Mouse (Mus musculus): ENCODE results near the gene Rasgrp3. TPM values are rescaled to one million over a fixed set of nuclear protein-coding genes. Genes with fewer than 3 reads are reported as not detected.
"Not testable (repeated sequence)": the region's sequence is repeated elsewhere in the genome, so short reads cannot be mapped to it uniquely, and the experiment has no call there.

Gene Rasgrp3
- polyA plus RNA-seq, 1 experiment from 2014 or later, result 11.4 TPM

- WGBS, result 75% methylated on average over 6 of the region's 6 CpGs
- Histone ChIP-seq H3K4me1 (ENCODE audit: control insufficient read depth, insufficient read depth, low read length) (no peaks in the 10 kb centered on the region), H3K4me2 (ENCODE audit: low read depth, low read length) (no peak overlapping the region), H3K27ac (replicated peaks; ENCODE audit: low read depth, low read length) (no peak overlapping the region), H3K9me3 (replicated peaks; ENCODE audit: control insufficient read depth, low read length) (no peaks in the 10 kb centered on the region), H3K36me3 (replicated peaks; ENCODE audit: control insufficient read depth, insufficient read depth, low read depth, low read length) (no peaks in the 10 kb centered on the region), H3K27me3 (ENCODE audit: control insufficient read depth, insufficient read depth, low read length) (no peaks in the 10 kb centered on the region), H3K4me3 (ENCODE audit: low read depth, low read length) (no peak overlapping the region), H3K9ac (replicated peaks; ENCODE audit: low read length) (no peak overlapping the region)
- no peak for ATAC-seq (replicated peaks; ENCODE audit: insufficient number of reproducible peaks, low FRiP score, low TSS enrichment, low read depth)
- DNase-seq (ENCODE audit: low spot score), result no peak
Measured at GRCm38 (mm10) chr17:75443064-75443621, 7.4 kb downstream of the Rasgrp3 start.

- no peaks in the 10 kb centered on the region for H3K27me3 ChIP-seq (ENCODE audit: control insufficient read depth, insufficient read depth, low read length)
- H3K27ac ChIP-seq (replicated peaks; ENCODE audit: low read depth, low read length), result no peak overlapping the region
- H3K4me1 ChIP-seq (ENCODE audit: control insufficient read depth, insufficient read depth, low read length), result no peaks in the 10 kb centered on the region
- ATAC-seq (replicated peaks; ENCODE audit: insufficient number of reproducible peaks, low FRiP score, low TSS enrichment, low read depth) (no peak), DNase-seq (ENCODE audit: low spot score) (no peak)
- H3K4me3 ChIP-seq (ENCODE audit: low read depth, low read length), result no peak overlapping the region
- no peaks in the 10 kb centered on the region for H3K9me3 ChIP-seq (replicated peaks; ENCODE audit: control insufficient read depth, low read length)
- H3K36me3 ChIP-seq (replicated peaks; ENCODE audit: control insufficient read depth, insufficient read depth, low read depth, low read length), result no peaks in the 10 kb centered on the region
- no peak overlapping the region for H3K9ac ChIP-seq (replicated peaks; ENCODE audit: low read length)
- WGBS, result 93% methylated on average over 3 of the region's 3 CpGs
- H3K4me2 ChIP-seq (ENCODE audit: low read depth, low read length), result no peak overlapping the region
Measured at GRCm38 (mm10) chr17:75448257-75448656, 12.6 kb downstream of the Rasgrp3 start.

- 75% methylated on average over 1 of the region's 1 CpGs for WGBS
- H3K27ac ChIP-seq (replicated peaks; ENCODE audit: low read depth, low read length), result no peak overlapping the region
- H3K4me1 ChIP-seq (ENCODE audit: control insufficient read depth, insufficient read depth, low read length), result no peaks in the 10 kb centered on the region
- H3K36me3 ChIP-seq (replicated peaks; ENCODE audit: control insufficient read depth, insufficient read depth, low read depth, low read length), result no peaks in the 10 kb centered on the region
- no peak overlapping the region for H3K4me3 ChIP-seq (ENCODE audit: low read depth, low read length)
- no peaks in the 10 kb centered on the region for H3K9me3 ChIP-seq (replicated peaks; ENCODE audit: control insufficient read depth, low read length)
- H3K9ac ChIP-seq (replicated peaks; ENCODE audit: low read length), result no peak overlapping the region
- no peaks in the 10 kb centered on the region for H3K27me3 ChIP-seq (ENCODE audit: control insufficient read depth, insufficient read depth, low read length)
- no peak for DNase-seq (ENCODE audit: low spot score)
- no peak overlapping the region for H3K4me2 ChIP-seq (ENCODE audit: low read depth, low read length)
- ATAC-seq (replicated peaks; ENCODE audit: insufficient number of reproducible peaks, low FRiP score, low TSS enrichment, low read depth), result no peak
Measured at GRCm38 (mm10) chr17:75449022-75449421, 13.3 kb downstream of the Rasgrp3 start.

- Histone ChIP-seq H3K36me3 (replicated peaks; ENCODE audit: control insufficient read depth, insufficient read depth, low read depth, low read length) (no peaks in the 10 kb centered on the region), H3K4me3 (ENCODE audit: low read depth, low read length) (no peak overlapping the region), H3K4me2 (ENCODE audit: low read depth, low read length) (no peak overlapping the region), H3K4me1 (ENCODE audit: control insufficient read depth, insufficient read depth, low read length) (no peaks in the 10 kb centered on the region), H3K9ac (replicated peaks; ENCODE audit: low read length) (no peak overlapping the region), H3K9me3 (replicated peaks; ENCODE audit: control insufficient read depth, low read length) (no peaks in the 10 kb centered on the region), H3K27ac (replicated peaks; ENCODE audit: low read depth, low read length) (no peak overlapping the region), H3K27me3 (ENCODE audit: control insufficient read depth, insufficient read depth, low read length) (no peaks in the 10 kb centered on the region)
- ATAC-seq (replicated peaks; ENCODE audit: insufficient number of reproducible peaks, low FRiP score, low TSS enrichment, low read depth) (no peak), DNase-seq (ENCODE audit: low spot score) (peak; percentile 28)
- 73% methylated on average over 4 of the region's 4 CpGs for WGBS
Measured at GRCm38 (mm10) chr17:75452313-75452712, 16.6 kb downstream of the Rasgrp3 start.

- Histone ChIP-seq H3K4me1 (ENCODE audit: control insufficient read depth, insufficient read depth, low read length) (no peaks in the 10 kb centered on the region), H3K27ac (replicated peaks; ENCODE audit: low read depth, low read length) (no peak overlapping the region), H3K4me3 (ENCODE audit: low read depth, low read length) (no peak overlapping the region), H3K36me3 (replicated peaks; ENCODE audit: control insufficient read depth, insufficient read depth, low read depth, low read length) (no peaks in the 10 kb centered on the region), H3K9me3 (replicated peaks; ENCODE audit: control insufficient read depth, low read length) (no peaks in the 10 kb centered on the region), H3K27me3 (ENCODE audit: control insufficient read depth, insufficient read depth, low read length) (no peaks in the 10 kb centered on the region), H3K9ac (replicated peaks; ENCODE audit: low read length) (no peak overlapping the region), H3K4me2 (ENCODE audit: low read depth, low read length) (no peak overlapping the region)
- ATAC-seq (replicated peaks; ENCODE audit: insufficient number of reproducible peaks, low FRiP score, low TSS enrichment, low read depth) (no peak), DNase-seq (ENCODE audit: low spot score) (no peak)
Measured at GRCm38 (mm10) chr17:75453639-75454038, 17.9 kb downstream of the Rasgrp3 start.

GRCm38 (mm10) chr17:75456096-75456495 is 20.4 kb downstream of the Rasgrp3 start:
- not testable (repeated sequence) for ATAC-seq (replicated peaks; ENCODE audit: insufficient number of reproducible peaks, low FRiP score, low TSS enrichment, low read depth); H3K4me2 ChIP-seq (ENCODE audit: low read depth, low read length); H3K9ac ChIP-seq (replicated peaks; ENCODE audit: low read length); H3K27ac ChIP-seq (replicated peaks; ENCODE audit: low read depth, low read length); DNase-seq (ENCODE audit: low spot score); H3K36me3 ChIP-seq (replicated peaks; ENCODE audit: control insufficient read depth, insufficient read depth, low read depth, low read length); H3K4me3 ChIP-seq (ENCODE audit: low read depth, low read length); H3K9me3 ChIP-seq (replicated peaks; ENCODE audit: control insufficient read depth, low read length); H3K4me1 ChIP-seq (ENCODE audit: control insufficient read depth, insufficient read depth, low read length); H3K27me3 ChIP-seq (ENCODE audit: control insufficient read depth, insufficient read depth, low read length)
- 92% methylated on average over 8 of the region's 9 CpGs for WGBS

- no peaks in the 10 kb centered on the region for H3K9me3 ChIP-seq (replicated peaks; ENCODE audit: control insufficient read depth, low read length)
- no peak overlapping the region for H3K27ac ChIP-seq (replicated peaks; ENCODE audit: low read depth, low read length)
- H3K36me3 ChIP-seq (replicated peaks; ENCODE audit: control insufficient read depth, insufficient read depth, low read depth, low read length), result no peaks in the 10 kb centered on the region
- no peak overlapping the region for H3K4me3 ChIP-seq (ENCODE audit: low read depth, low read length)
- no peaks in the 10 kb centered on the region; the same call in 1 of the 2 replicates for H3K4me1 ChIP-seq (ENCODE audit: control insufficient read depth, insufficient read depth, low read length)
- no peaks in the 10 kb centered on the region for H3K27me3 ChIP-seq (ENCODE audit: control insufficient read depth, insufficient read depth, low read length)
- ATAC-seq (replicated peaks; ENCODE audit: insufficient number of reproducible peaks, low FRiP score, low TSS enrichment, low read depth) (no peak), DNase-seq (ENCODE audit: low spot score) (no peak)
- no peak overlapping the region for H3K9ac ChIP-seq (replicated peaks; ENCODE audit: low read length)
- 92% methylated on average over 6 of the region's 6 CpGs for WGBS
- H3K4me2 ChIP-seq (ENCODE audit: low read depth, low read length), result no peak overlapping the region
Measured at GRCm38 (mm10) chr17:75460621-75461020, 24.9 kb downstream of the Rasgrp3 start.

- no peak for ATAC-seq (replicated peaks; ENCODE audit: insufficient number of reproducible peaks, low FRiP score, low TSS enrichment, low read depth)
- Histone ChIP-seq H3K36me3 (replicated peaks; ENCODE audit: control insufficient read depth, insufficient read depth, low read depth, low read length) (no peaks in the 10 kb centered on the region), H3K9ac (replicated peaks; ENCODE audit: low read length) (no peak overlapping the region), H3K4me1 (ENCODE audit: control insufficient read depth, insufficient read depth, low read length) (no peaks in the 10 kb centered on the region; the same call in 1 of the 2 replicates), H3K4me2 (ENCODE audit: low read depth, low read length) (no peak overlapping the region), H3K9me3 (replicated peaks; ENCODE audit: control insufficient read depth, low read length) (no peaks in the 10 kb centered on the region), H3K27ac (replicated peaks; ENCODE audit: low read depth, low read length) (no peak overlapping the region), H3K27me3 (ENCODE audit: control insufficient read depth, insufficient read depth, low read length) (no peaks in the 10 kb centered on the region), H3K4me3 (ENCODE audit: low read depth, low read length) (no peak overlapping the region)
- DNase-seq (ENCODE audit: low spot score), result no peak
- 87% methylated on average over 1 of the region's 1 CpGs for WGBS
Measured at GRCm38 (mm10) chr17:75461771-75462170, 26.1 kb downstream of the Rasgrp3 start.

Measured in embryonic facial prominence, embryonic 11.5 days (tissue).